Mouse (Mus musculus) embryonic stem cell, embryonic (primary cell): ENCODE measurements at regions not wholly inside any gene's neighbourhood (a gene's known extent, or its start where the extent isn't known, plus 50 kb on each side); places are given as distances from the start of the nearest gene placed in this dataset.

Experiments
- CTCF ChIA-PET, 4 experiments: fragments of 300-600 bp in 2 of 4; fragments of 350-600 bp in 2 of 4; sonication (Branson Sonifier 250); formaldehyde crosslinking; loops; one replicate each; lab custom pipeline; 2022; ENCODE audit warnings: inconsistent platforms in 2 of 4; lab: Charles Lee
- POLR2A ChIA-PET, 4 experiments: fragments of 300-600 bp in 2 of 4; fragments of 350-600 bp in 2 of 4; sonication (Branson Sonifier 250); formaldehyde crosslinking; loops; one replicate each; lab custom pipeline; 2022; ENCODE audit warnings: antibody characterized with exemption in 4 of 4, inconsistent platforms in 1 of 4; lab: Charles Lee

GRCm38 (mm10) chr3:139885942-139886860 lies 680.7 kb downstream of the Stpg2 start:
- CTCF ChIA-PET, result no interaction called here

GRCm38 (mm10) chr3:139887265-139887664 lies 681.8 kb downstream of the Stpg2 start:
- CTCF ChIA-PET, result no interaction called here
- POLR2A ChIA-PET, result no interaction called here

More at GRCm38 (mm10) chr3:139885942-139886860, 680.7 kb downstream of the Stpg2 start:
- POLR2A ChIA-PET, result no interaction called here

- CTCF ChIA-PET, result no interaction called here
- POLR2A ChIA-PET, result no interaction called here
These were observed 683.0 kb downstream of the Stpg2 start for GRCm38 (mm10) chr3:139888537-139888936.

- CTCF ChIA-PET, result no interaction called here
- POLR2A ChIA-PET, result no interaction called here
These were observed 684.7 kb downstream of the Stpg2 start for GRCm38 (mm10) chr3:139890186-139890585.

- POLR2A ChIA-PET, result no interaction called here
- CTCF ChIA-PET, result interaction anchor here in 2 of 4 experiments (0.6 to 0.7 kb wide), 2 partner anchors 29 to 401 kb away, joined by 4 to 8 read pairs; no protein-coding TSS in a partner anchor
These were observed 692.4 kb downstream of the Stpg2 start for GRCm38 (mm10) chr3:139897894-139898293.

- POLR2A ChIA-PET, result no interaction called here
- CTCF ChIA-PET, result no interaction called here
These were observed 693.7 kb downstream of the Stpg2 start for GRCm38 (mm10) chr3:139899213-139899612.

- ChIA-PET POLR2A (interaction anchor here in 1 of 4 experiments (0.6 kb wide), 1 partner anchor 1295 kb away, joined by 3 read pairs; no protein-coding TSS in a partner anchor), CTCF (no interaction called here)
These were observed 708.3 kb downstream of the Stpg2 start for GRCm38 (mm10) chr3:139913639-139914330.

GRCm38 (mm10) chr3:139922267-139922666 lies 716.8 kb downstream of the Stpg2 start:
- POLR2A ChIA-PET, result no interaction called here

GRCm38 (mm10) chr3:139933039-139933438 lies 727.5 kb downstream of the Stpg2 start:
- POLR2A ChIA-PET, result no interaction called here
- CTCF ChIA-PET, result no interaction called here

More at GRCm38 (mm10) chr3:139922267-139922666, 716.8 kb downstream of the Stpg2 start:
- CTCF ChIA-PET, result no interaction called here

GRCm38 (mm10) chr3:139946209-139946608 lies 740.7 kb downstream of the Stpg2 start:
- ChIA-PET POLR2A (no interaction called here), CTCF (interaction anchor here in 1 of 4 experiments (0.7 kb wide), 1 partner anchor 427 kb away, joined by 4 read pairs; no protein-coding TSS in a partner anchor)

GRCm38 (mm10) chr3:139947247-139947646 lies 741.8 kb downstream of the Stpg2 start:
- CTCF ChIA-PET, result no interaction called here
- POLR2A ChIA-PET, result no interaction called here

GRCm38 (mm10) chr3:139949096-139949495 lies 743.6 kb downstream of the Stpg2 start:
- POLR2A ChIA-PET, result no interaction called here

GRCm38 (mm10) chr3:139950016-139950705 lies 744.7 kb downstream of the Stpg2 start:
- POLR2A ChIA-PET, result interaction anchor here in 1 of 4 experiments (0.7 kb wide), 1 partner anchor 10 kb away, joined by 3 read pairs; no protein-coding TSS in a partner anchor
- CTCF ChIA-PET, result interaction anchor here in 1 of 4 experiments (0.9 kb wide), 1 partner anchor 83 kb away, joined by 3 read pairs; no protein-coding TSS in a partner anchor

More at GRCm38 (mm10) chr3:139949096-139949495, 743.6 kb downstream of the Stpg2 start:
- CTCF ChIA-PET, result interaction anchor here in 3 of 4 experiments (0.6 to 0.9 kb wide), 3 partner anchors 82 to 492 kb away, joined by 3 read pairs; no protein-coding TSS in a partner anchor

- ChIA-PET CTCF (no interaction called here), POLR2A (no interaction called here)
These were observed 746.0 kb downstream of the Stpg2 start for GRCm38 (mm10) chr3:139951516-139951915.

- POLR2A ChIA-PET, result no interaction called here
- CTCF ChIA-PET, result no interaction called here
These were observed 772.7 kb downstream of the Stpg2 start for GRCm38 (mm10) chr3:139978172-139978571.

- ChIA-PET POLR2A (no interaction called here), CTCF (no interaction called here)
These were observed 780.5 kb downstream of the Stpg2 start for GRCm38 (mm10) chr3:139985830-139986481.

GRCm38 (mm10) chr3:139988938-139989337 lies 783.4 kb downstream of the Stpg2 start:
- CTCF ChIA-PET, result no interaction called here
- POLR2A ChIA-PET, result no interaction called here

- POLR2A ChIA-PET, result no interaction called here
- CTCF ChIA-PET, result no interaction called here
These were observed 783.9 kb downstream of the Stpg2 start for GRCm38 (mm10) chr3:139989380-139989779.

- ChIA-PET CTCF (no interaction called here), POLR2A (no interaction called here)
These were observed 807.0 kb downstream of the Stpg2 start for GRCm38 (mm10) chr3:140012522-140012921.
